Mouse (Mus musculus) lung, postnatal 0 days (tissue): ENCODE results near the gene Ercc6l2. TPM values are rescaled to one million over a fixed set of nuclear protein-coding genes. Genes with fewer than 3 reads are reported as not detected.
A peak's percentile ranks its signal among the peaks of the same experiment; 100 is the strongest.

ENCODE experiments used
- ATAC-seq: fragments of 200-750 bp; cut with Nextera tagmentation; 2 replicates; pipeline ENCODE4 v1.8.0; 2017; ENCODE audit warnings: moderate library complexity
- DNase-seq: peaks from one replicate; pipeline ENCODE4 v3.0.0-alpha.2; 2016; ENCODE audit warnings: low spot score
- H3K27ac ChIP-seq: fragments of 300-500 bp; sonication (generic); 2 replicates; pipeline ENCODE4 v1.5.1; 2014; ENCODE audit warnings: antibody characterized with exemption, mild to moderate bottlenecking, low read length, mixed read lengths
- H3K27me3 ChIP-seq: fragments of 300-500 bp; sonication (generic); replicated peaks from 2 replicates; pipeline ENCODE4 v1.6.1; 2014; ENCODE audit warnings: low read length, mixed read lengths; ENCODE audit not compliant: insufficient read depth
- H3K36me3 ChIP-seq: fragments of 300-500 bp; sonication (generic); 2 replicates; pipeline ENCODE4 v1.6.1; 2014; ENCODE audit warnings: low read length, mixed read lengths; ENCODE audit not compliant: insufficient read depth
- H3K4me1 ChIP-seq: fragments of 300-500 bp; sonication (generic); 2 replicates; pipeline ENCODE4 v1.6.1; 2014; ENCODE audit warnings: antibody characterized with exemption, low read depth, low read length, mixed read lengths; ENCODE audit not compliant: insufficient read depth
- H3K4me2 ChIP-seq: fragments of 300-500 bp; sonication (generic); replicated peaks from 2 replicates; pipeline ENCODE4 v1.6.1; 2014; ENCODE audit warnings: low read depth, mild to moderate bottlenecking, low read length, moderate library complexity, mixed read lengths
- H3K4me3 ChIP-seq: fragments of 300-500 bp; sonication (generic); 2 replicates; pipeline ENCODE4 v1.5.1; 2014; ENCODE audit warnings: low read depth, low read length
- H3K9ac ChIP-seq: fragments of 300-500 bp; sonication (generic); replicated peaks from 2 replicates; pipeline ENCODE4 v1.6.1; 2014; ENCODE audit warnings: low read depth, mild to moderate bottlenecking
- H3K9me3 ChIP-seq: fragments of 300-500 bp; sonication (generic); 2 replicates; pipeline ENCODE4 v1.6.1; 2016; ENCODE audit warnings: low read length, mixed read lengths
- CTCF ChIP-seq: IDR thresholded peaks from 2 replicates; pipeline ENCODE4 v1.5.1; 2016; ENCODE audit warnings: antibody characterized with exemption, mild to moderate bottlenecking
- EP300 ChIP-seq: IDR thresholded peaks from 2 replicates; pipeline ENCODE4 v1.6.1; 2016; ENCODE audit warnings: antibody characterized with exemption, mild to moderate bottlenecking, control low read depth
- WGBS: fragments of 180-500 bp; shearing (Covaris S2); extraction: QIAGEN DNeasy Blood & Tissue Kit; methylation state at CpG from one replicate; pipeline ENCODE4 v1.1.7; 2014; 5-methylcytosine and 5-hydroxymethylcytosine counted together
- polyA plus RNA-seq: library from polyadenylated mRNA; unstranded; fragments of >200 nt; fragmentation: Nextera tagmentation; extraction: Ambion mirVana; gene quantifications from 2 replicates; pipeline ENCODE4 v1.2.1, GENCODE M21; 2015

The Ercc6l2 gene
- 11.1 and 14.8 TPM in 2 replicates for polyA plus RNA-seq

GRCm38 (mm10) chr13:63814746-63815681 lies at the start of gene Ercc6l2:
TSS of gene Ercc6l2 (plus strand) at chr13:63815240.
- ATAC-seq (peak; percentile 99), DNase-seq (peak; percentile 99)
- no peaks in the 10 kb centered on the region for H3K27me3 ChIP-seq
- under 1% methylated on average over 74 of the region's 87 CpGs for WGBS
- peak; percentile 93 for TF ChIP-seq EP300
- TF ChIP-seq CTCF, result peak; percentile 30; the same call in 1 of the 2 replicates
- H3K9ac ChIP-seq, result peak within 1 kb of the TSS; percentile 56
- H3K9me3 ChIP-seq, result no peaks in the 10 kb centered on the region
- H3K4me1 ChIP-seq, result no peaks in the 10 kb centered on the region; the same call in 1 of the 2 replicates
- no peaks in the 10 kb centered on the region for H3K36me3 ChIP-seq
- peak within 1 kb of the TSS; percentile 70 for H3K4me2 ChIP-seq
- H3K27ac ChIP-seq, result peak within 1 kb of the TSS; percentile 90
- peak within 1 kb of the TSS; percentile 63 for H3K4me3 ChIP-seq

- Histone ChIP-seq H3K9me3 (no peaks in the 10 kb centered on the region), H3K27me3 (no peaks in the 10 kb centered on the region), H3K36me3 (no peaks in the 10 kb centered on the region), H3K4me3 (no peak overlapping the region), H3K9ac (no peak overlapping the region), H3K4me1 (no peaks in the 10 kb centered on the region), H3K27ac (no peak overlapping the region), H3K4me2 (no peak overlapping the region)
- TF ChIP-seq EP300 (no peak), CTCF (no peak)
- ATAC-seq (no peak), DNase-seq (peak; percentile 7)
- WGBS, result 42% methylated on average over 11 of the region's 11 CpGs
Measured at GRCm38 (mm10) chr13:63766065-63766464, 49.0 kb upstream of the Ercc6l2 start.

GRCm38 (mm10) chr13:63771009-63771408 lies 44.0 kb upstream of the Ercc6l2 start:
- Histone ChIP-seq H3K27me3 (no peaks in the 10 kb centered on the region), H3K36me3 (no peaks in the 10 kb centered on the region), H3K4me2 (no peak overlapping the region), H3K4me3 (no peak overlapping the region), H3K4me1 (no peaks in the 10 kb centered on the region), H3K9ac (no peak overlapping the region), H3K9me3 (no peaks in the 10 kb centered on the region), H3K27ac (no peak overlapping the region)
- 56% methylated on average over 3 of the region's 3 CpGs for WGBS
- ATAC-seq (peak; percentile 44), DNase-seq (peak; percentile 44)
- TF ChIP-seq CTCF (no peak), EP300 (no peak)

- Histone ChIP-seq H3K4me1 (no peaks in the 10 kb centered on the region), H3K9ac (no peak overlapping the region), H3K4me3 (no peak overlapping the region), H3K9me3 (no peaks in the 10 kb centered on the region), H3K27ac (no peak overlapping the region), H3K36me3 (no peaks in the 10 kb centered on the region), H3K27me3 (no peaks in the 10 kb centered on the region), H3K4me2 (no peak overlapping the region)
- TF ChIP-seq CTCF, result no peak
- TF ChIP-seq EP300, result no peak
- 55% methylated on average over 4 of the region's 4 CpGs for WGBS
- ATAC-seq (peak; percentile 49), DNase-seq (peak; percentile 57)
Measured at GRCm38 (mm10) chr13:63778925-63779324, 36.1 kb upstream of the Ercc6l2 start.

GRCm38 (mm10) chr13:63779376-63780291 lies 35.4 kb upstream of the Ercc6l2 start:
- DNase-seq, result peak; percentile 87
- H3K9me3 ChIP-seq, result no peaks in the 10 kb centered on the region
- H3K27me3 ChIP-seq, result no peaks in the 10 kb centered on the region
- ATAC-seq, result peak; percentile 77
- H3K4me1 ChIP-seq, result no peaks in the 10 kb centered on the region
- 23% methylated on average over 2 of the region's 2 CpGs for WGBS
- H3K36me3 ChIP-seq, result no peaks in the 10 kb centered on the region
- no peak for TF ChIP-seq CTCF
- TF ChIP-seq EP300, result no peak
- no peak overlapping the region for H3K9ac ChIP-seq
- no peak overlapping the region for H3K27ac ChIP-seq
- no peak overlapping the region for H3K4me3 ChIP-seq
- H3K4me2 ChIP-seq, result no peak overlapping the region
